ENCODE assay signal across 32 mouse cellular contexts in genomic region chr5:98550285-98550684, GRCm38 (mm10). TPM values are rescaled to one million over a fixed set of nuclear protein-coding genes. Genes with fewer than 3 reads are reported as not detected.
"Had no signal": no experiment of that assay in that cellular context is flagged by ENCODE, and none has a peak within 500 bp of the region (broad histone marks: within the 10 kb centered on the region; RNA-seq: fewer than 3 reads in every experiment).

No protein-coding gene starts in this region.

- DNase-seq: kidney, adult 2 months; kidney, postnatal 14 days; kidney, postnatal 4 days; liver, embryonic 13.5 days; lung, postnatal 14 days; thymus, adult 2 months; thymus, postnatal 14 days; thymus, postnatal 4 days had no signal

- H3K4me2 ChIP-seq: liver, embryonic 13.5 days; midbrain, embryonic 13.5 days; neural tube, embryonic 13.5 days had no signal

- H3K9ac ChIP-seq: liver, embryonic 13.5 days; midbrain, embryonic 13.5 days; neural tube, embryonic 13.5 days had no signal

- H3K27ac ChIP-seq: liver, embryonic 13.5 days; macrophage; midbrain, embryonic 10.5 days; midbrain, embryonic 13.5 days; neural tube, embryonic 13.5 days had no signal

- H3K36me3 ChIP-seq: liver, embryonic 13.5 days; midbrain, embryonic 10.5 days; midbrain, embryonic 13.5 days; neural tube, embryonic 13.5 days had no signal

- H3K4me3 ChIP-seq: liver, embryonic 13.5 days; midbrain, embryonic 10.5 days; midbrain, embryonic 13.5 days; myocyte; neural tube, embryonic 13.5 days had no signal

- H3K9me3 ChIP-seq: liver, embryonic 13.5 days; midbrain, embryonic 10.5 days; midbrain, embryonic 13.5 days; neural tube, embryonic 13.5 days had no signal

- ATAC-seq: intestine, postnatal 0 days; midbrain, embryonic 13.5 days; midbrain, embryonic 16.5 days had no signal

- H3K4me1 ChIP-seq: liver, embryonic 13.5 days; midbrain, embryonic 10.5 days; midbrain, embryonic 13.5 days; neural tube, embryonic 13.5 days had no signal

- H3K27me3 ChIP-seq: liver, embryonic 13.5 days; midbrain, embryonic 13.5 days; neural tube, embryonic 13.5 days had no signal

RNA-seq across cellular contexts. Expression of gene Gm11111, which starts 2.2 kb away (rescaled TPM):
- total RNA-seq: layer of hippocampus, adult 18-20 months; layer of hippocampus, postnatal 25 days; left cerebral cortex, adult 18-20 months; left cerebral cortex, postnatal 36 days; liver, adult 2 months; megakaryocyte, adult 5-6 weeks; monocyte, adult 5-6 weeks; neutrophil, adult 5-6 weeks had no signal
- polyA plus RNA-seq: intestine, embryonic 14.5 days; intestine, postnatal 0 days; kidney, adult 2 months; kidney, embryonic 14.5 days; limb, embryonic 14.5 days; liver, adult 2 months; liver, embryonic 13.5 days; liver, embryonic 16.5 days; lung, embryonic 16.5 days; macrophage; midbrain, embryonic 10.5 days; midbrain, embryonic 13.5 days; midbrain, embryonic 16.5 days; myocyte; neural tube, embryonic 13.5 days; small intestine, adult 2 months; spleen, adult 2 months; stomach, embryonic 16.5 days; testis, adult 2 months; thymus, adult 2 months had no signal
